Mouse (Mus musculus) limb, embryonic 13.5 days (tissue): ENCODE results near the gene Shisa7. TPM values are rescaled to one million over a fixed set of nuclear protein-coding genes. Genes with fewer than 3 reads are reported as not detected.
"Not testable (repeated sequence)": the region's sequence is repeated elsewhere in the genome, so short reads cannot be mapped to it uniquely, and the experiment has no call there.

Experiments
- ATAC-seq: fragments of 200-750 bp; cut with Nextera tagmentation; 2 replicates; pipeline ENCODE4 v1.8.0; 2017; ENCODE audit warnings: low read depth, moderate number of reproducible peaks, moderate TSS enrichment; ENCODE audit not compliant: low FRiP score
- H3K27ac ChIP-seq: fragments of 300-500 bp; sonication (generic); 2 replicates; pipeline ENCODE4 v1.5.1; 2015; ENCODE audit warnings: inconsistent platforms, mild to moderate bottlenecking, moderate library complexity
- H3K27me3 ChIP-seq: fragments of 300-500 bp; sonication (generic); 2 replicates; pipeline ENCODE4 v1.6.1; 2015; ENCODE audit warnings: mild to moderate bottlenecking, inconsistent platforms
- H3K36me3 ChIP-seq: fragments of 300-500 bp; sonication (generic); 2 replicates; pipeline ENCODE4 v1.6.1; 2015; ENCODE audit warnings: inconsistent platforms, mild to moderate bottlenecking, moderate library complexity
- H3K4me1 ChIP-seq: fragments of 300-500 bp; sonication (generic); 2 replicates; pipeline ENCODE4 v1.6.1; 2015; ENCODE audit warnings: inconsistent platforms
- H3K4me2 ChIP-seq: fragments of 300-500 bp; sonication (generic); replicated peaks from 2 replicates; pipeline ENCODE4 v1.6.1; 2015; ENCODE audit warnings: inconsistent platforms, mild to moderate bottlenecking, moderate library complexity
- H3K4me3 ChIP-seq: fragments of 300-500 bp; sonication (generic); 2 replicates; pipeline ENCODE4 v1.5.1; 2015; ENCODE audit warnings: moderate library complexity, mild to moderate bottlenecking, inconsistent platforms
- H3K9ac ChIP-seq: fragments of 300-500 bp; sonication (generic); 2 replicates; pipeline ENCODE4 v1.6.1; 2015; ENCODE audit warnings: mild to moderate bottlenecking, inconsistent platforms
- H3K9me3 ChIP-seq: fragments of 300-500 bp; sonication (generic); 2 replicates; pipeline ENCODE4 v1.6.1; 2016; ENCODE audit warnings: inconsistent platforms
- WGBS: fragments of 180-500 bp; shearing (Covaris S2); methylation state at CpG from one replicate; pipeline ENCODE4 v1.1.7; 2015; 5-methylcytosine and 5-hydroxymethylcytosine counted together
- polyA plus RNA-seq: library from polyadenylated mRNA; unstranded; fragments of >200 nt; fragmentation: Nextera tagmentation; extraction: Ambion mirVana; gene quantifications from 2 replicates; pipeline ENCODE4 v1.2.1, GENCODE M21; 2015

Shisa7 gene
- polyA plus RNA-seq, 1 experiment from 2014 or later: 0.17 TPM

DNA sequence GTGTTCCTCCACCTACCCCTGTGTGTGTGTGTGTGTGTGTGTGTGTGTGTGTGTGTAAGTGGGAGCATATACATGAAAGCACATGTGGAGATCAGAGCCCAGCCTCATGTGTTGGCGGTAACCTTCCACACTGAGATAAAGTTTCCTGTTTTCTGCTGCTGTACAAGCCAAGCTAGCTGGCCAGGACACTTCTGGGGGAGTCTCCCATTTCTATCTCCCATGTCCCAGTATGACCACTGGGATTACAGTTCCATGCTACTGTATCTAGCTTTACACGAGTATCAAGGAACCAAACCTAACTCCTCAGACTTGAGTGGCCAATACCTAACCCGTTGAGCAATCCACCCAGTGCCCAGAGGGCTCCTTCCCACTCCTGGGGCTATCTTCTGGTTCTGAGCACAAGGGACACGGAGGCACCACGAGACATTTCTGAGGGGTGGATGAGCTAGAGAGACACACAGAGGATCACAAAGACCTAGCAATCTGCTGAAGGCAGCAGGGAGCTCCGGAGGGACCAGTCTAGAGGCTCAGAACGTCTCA lies 19.1 kb upstream of the Shisa7 start:
- Histone ChIP-seq H3K4me3 (no peak overlapping the region), H3K27me3 (peaks cover 2% of the 10 kb centered on the region; the same call in 1 of the 2 replicates), H3K27ac (peak overlapping the region; percentile 10; the same call in 1 of the 2 replicates), H3K4me1 (peaks cover 19% of the 10 kb centered on the region), H3K9me3 (no peaks in the 10 kb centered on the region), H3K36me3 (no peaks in the 10 kb centered on the region), H3K4me2 (no peak overlapping the region), H3K9ac (no peak overlapping the region)
- WGBS: 79% methylated on average over 7 of the region's 7 CpGs
- no peak for ATAC-seq

DNA sequence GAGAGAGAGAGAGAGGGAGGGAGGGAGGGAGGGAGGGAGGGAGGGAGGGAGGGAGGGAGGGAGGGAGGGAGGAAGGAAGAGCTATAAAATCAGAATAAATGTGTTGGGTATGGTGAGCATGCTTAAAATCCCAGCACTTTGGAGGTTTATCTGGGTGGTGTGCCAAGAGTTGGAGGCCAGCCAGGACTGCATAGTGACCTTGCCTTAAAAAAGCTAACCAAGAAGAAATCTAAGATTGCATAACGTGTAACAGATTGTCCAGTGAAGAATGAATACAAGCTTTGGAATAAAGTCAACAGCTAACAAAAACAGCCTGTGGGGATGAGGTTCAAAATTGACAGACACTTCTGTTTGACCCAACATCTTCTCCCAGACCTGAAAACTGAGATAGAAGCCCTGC lies 18.5 kb upstream of the Shisa7 start:
- 53% methylated on average over 1 of the region's 1 CpGs for WGBS

DNA sequence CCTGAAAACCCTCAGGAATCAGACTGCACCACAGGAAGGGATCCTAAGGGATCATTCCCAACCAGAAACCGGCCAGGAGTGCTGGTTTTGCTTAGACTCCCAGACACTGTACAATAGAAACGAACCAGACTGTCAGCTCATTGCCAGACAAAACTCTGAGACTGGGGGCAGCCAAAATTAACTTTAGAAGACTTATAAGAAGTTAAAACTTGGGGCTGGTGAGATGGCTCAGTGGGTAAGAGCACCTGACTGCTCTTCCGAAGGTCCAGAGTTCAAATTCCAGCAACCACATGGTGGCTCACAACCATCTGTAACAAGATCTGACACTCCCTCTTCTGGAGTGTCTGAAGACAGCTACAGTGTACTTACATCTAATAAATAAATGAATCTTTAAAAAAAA lies 16.4 kb upstream of the Shisa7 start:
- 62% methylated on average over 3 of the region's 3 CpGs for WGBS
- H3K36me3 ChIP-seq, H3K4me2 ChIP-seq, H3K9me3 ChIP-seq, H3K27me3 ChIP-seq, H3K9ac ChIP-seq, H3K27ac ChIP-seq, ATAC-seq, H3K4me3 ChIP-seq: not testable (repeated sequence)
- H3K4me1 ChIP-seq: peaks cover 10% of the 10 kb centered on the region

More for the DNA sequence above, 18.5 kb upstream of the Shisa7 start:
- Histone ChIP-seq H3K4me3 (no peak overlapping the region), H3K27me3 (peaks cover 4% of the 10 kb centered on the region; the same call in 1 of the 2 replicates), H3K27ac (peak overlapping the region; percentile 10; the same call in 1 of the 2 replicates), H3K36me3 (no peaks in the 10 kb centered on the region), H3K9me3 (no peaks in the 10 kb centered on the region), H3K9ac (no peak overlapping the region), H3K4me1 (peaks cover 18% of the 10 kb centered on the region), H3K4me2 (no peak overlapping the region)
- no peak for ATAC-seq

DNA sequence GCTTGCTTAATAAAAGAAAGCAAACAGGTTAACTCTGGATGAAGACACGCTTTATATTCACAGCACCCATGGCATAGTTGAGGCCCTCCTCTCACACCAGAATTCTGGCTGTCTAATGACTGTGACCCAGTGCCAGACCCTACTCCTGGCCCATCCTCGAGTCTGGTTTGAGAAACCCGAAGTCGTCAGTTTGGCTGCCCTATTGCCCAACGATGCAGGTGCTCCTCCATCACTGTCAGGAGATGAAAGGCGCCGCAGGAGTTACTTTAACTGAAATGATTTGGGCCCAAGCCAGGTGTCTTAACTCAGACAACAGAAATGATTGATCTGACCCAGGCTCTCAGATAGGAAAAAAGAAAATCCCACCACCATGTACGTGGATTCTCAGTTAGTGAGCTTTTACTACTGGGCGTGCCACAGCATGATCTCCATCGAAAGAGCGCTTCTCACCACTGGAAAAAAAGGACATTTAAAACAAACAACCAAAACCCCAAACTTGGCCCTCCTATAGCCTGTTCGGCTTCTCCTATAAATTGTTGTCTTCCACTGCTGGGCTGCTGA lies 15.0 kb upstream of the Shisa7 start:
- no peaks in the 10 kb centered on the region for H3K9me3 ChIP-seq

DNA sequence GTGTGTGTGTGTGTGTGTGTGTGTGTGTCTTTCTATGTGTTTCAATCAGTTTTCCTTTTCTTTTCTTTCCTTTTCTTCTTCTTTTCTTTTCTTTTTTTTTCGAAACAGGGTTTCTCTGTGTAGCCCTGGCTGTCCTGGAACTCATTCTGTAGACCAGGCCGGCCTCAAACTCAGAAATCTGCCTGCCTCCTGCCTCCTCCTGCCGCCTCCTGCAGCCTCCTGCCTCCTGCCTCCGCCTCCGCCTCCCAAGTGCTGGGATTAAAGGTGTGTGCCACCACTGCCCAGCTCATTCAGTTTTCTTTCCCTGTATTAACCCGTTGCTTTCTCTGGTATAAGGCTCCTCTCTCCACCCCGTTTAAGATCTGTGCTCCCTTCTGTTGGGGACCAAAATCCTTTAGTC lies 12.8 kb upstream of the Shisa7 start:
- 56% methylated on average over 7 of the region's 7 CpGs for WGBS
- H3K9me3 ChIP-seq: no peaks in the 10 kb centered on the region
- peaks cover 10% of the 10 kb centered on the region; the same call in 1 of the 2 replicates for H3K27me3 ChIP-seq
- ATAC-seq: no peak
- no peak overlapping the region for H3K4me3 ChIP-seq
- no peaks in the 10 kb centered on the region for H3K4me1 ChIP-seq
- H3K9ac ChIP-seq: no peak overlapping the region
- no peak overlapping the region for H3K4me2 ChIP-seq
- no peaks in the 10 kb centered on the region for H3K36me3 ChIP-seq
- no peak overlapping the region for H3K27ac ChIP-seq

More for the DNA sequence above, 15.0 kb upstream of the Shisa7 start:
- H3K36me3 ChIP-seq: no peaks in the 10 kb centered on the region
- 0 out of 2 replicates have a peak, but pooled peaks cover 5% of the 10 kb centered on the region for H3K4me1 ChIP-seq
- peaks cover 7% of the 10 kb centered on the region; the same call in 1 of the 2 replicates for H3K27me3 ChIP-seq
- no peak overlapping the region; the same call in 1 of the 2 replicates for H3K9ac ChIP-seq
- no peak overlapping the region for H3K4me2 ChIP-seq
- no peak overlapping the region for H3K27ac ChIP-seq
- no peak for ATAC-seq
- H3K4me3 ChIP-seq: no peak overlapping the region
- WGBS: 61% methylated on average over 12 of the region's 12 CpGs

DNA sequence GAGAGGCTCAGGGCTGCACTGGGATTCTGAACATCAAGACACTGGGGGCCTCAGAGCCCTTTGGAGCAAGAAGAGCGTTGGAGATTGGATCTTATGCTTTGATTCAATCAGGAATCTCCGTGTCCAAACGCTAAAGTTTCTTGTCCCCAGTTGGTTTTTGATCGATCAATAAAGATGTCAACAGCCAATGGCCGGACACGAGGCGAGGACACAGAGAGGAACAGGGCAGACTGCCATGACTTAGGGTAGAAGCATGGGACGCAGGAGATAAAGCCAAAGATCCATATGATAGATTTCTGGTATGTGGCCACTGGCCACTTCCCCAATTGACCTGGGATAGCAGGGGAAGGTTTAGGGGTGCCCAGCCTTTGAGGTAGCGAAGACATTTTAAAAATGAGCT lies 12.0 kb upstream of the Shisa7 start:
- no peak overlapping the region for H3K4me2 ChIP-seq
- H3K4me3 ChIP-seq: no peak overlapping the region
- H3K27ac ChIP-seq: no peak overlapping the region
- no peaks in the 10 kb centered on the region for H3K4me1 ChIP-seq
- H3K9ac ChIP-seq: no peak overlapping the region
- WGBS: 83% methylated on average over 9 of the region's 9 CpGs
- no peaks in the 10 kb centered on the region for H3K9me3 ChIP-seq
- no peaks in the 10 kb centered on the region for H3K36me3 ChIP-seq
- no peak for ATAC-seq
- H3K27me3 ChIP-seq: peaks cover 10% of the 10 kb centered on the region; the same call in 1 of the 2 replicates

DNA sequence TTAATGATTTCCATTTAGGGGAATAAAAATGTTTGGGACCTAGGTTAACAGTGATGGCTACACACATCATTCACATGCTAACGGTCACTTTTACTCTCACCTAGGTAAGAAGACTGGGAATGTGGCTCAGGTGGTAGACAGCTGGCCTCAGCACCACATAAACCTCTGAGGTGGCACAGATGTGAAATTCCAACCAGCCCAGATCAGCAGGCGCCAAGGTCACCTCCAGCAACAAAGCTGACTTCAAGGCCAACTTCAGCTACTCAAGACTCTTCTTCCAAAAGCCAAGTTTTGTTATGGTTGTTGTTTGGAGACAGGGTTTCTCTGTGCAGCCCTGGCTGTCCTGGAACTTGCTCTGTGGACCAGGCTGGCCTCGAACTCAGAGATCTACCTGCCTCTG lies 9.1 kb upstream of the Shisa7 start:
- Histone ChIP-seq H3K9me3 (no peaks in the 10 kb centered on the region), H3K27me3 (peaks cover 20% of the 10 kb centered on the region), H3K27ac (no peak overlapping the region), H3K4me1 (no peaks in the 10 kb centered on the region), H3K4me3 (no peak overlapping the region), H3K4me2 (no peak overlapping the region), H3K9ac (no peak overlapping the region), H3K36me3 (no peaks in the 10 kb centered on the region)
- WGBS: 69% methylated on average over 3 of the region's 3 CpGs
- ATAC-seq: no peak

DNA sequence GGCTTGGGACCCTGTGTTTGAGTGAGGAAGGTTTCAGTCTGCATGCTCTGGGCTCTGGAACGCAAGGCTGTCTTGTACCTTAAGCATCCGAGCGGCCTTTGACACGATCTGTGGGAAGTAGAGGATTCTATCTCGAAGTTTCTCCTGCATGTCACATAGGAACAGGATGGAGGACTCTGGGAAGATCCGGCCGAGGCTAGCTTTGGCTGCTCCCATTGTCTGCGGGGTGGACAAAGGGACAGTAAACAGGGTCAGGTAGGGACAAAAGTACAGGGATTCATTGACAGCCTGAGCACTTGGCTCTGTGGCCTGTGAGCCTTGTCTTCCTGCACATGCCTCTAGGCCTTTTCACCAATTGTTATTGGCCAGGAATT lies 6.8 kb upstream of the Shisa7 start:
- WGBS: 82% methylated on average over 8 of the region's 8 CpGs
- Histone ChIP-seq H3K4me2 (no peak overlapping the region), H3K27ac (no peak overlapping the region), H3K9me3 (no peaks in the 10 kb centered on the region), H3K36me3 (no peaks in the 10 kb centered on the region), H3K9ac (no peak overlapping the region), H3K4me3 (no peak overlapping the region), H3K27me3 (peaks cover 35% of the 10 kb centered on the region), H3K4me1 (no peaks in the 10 kb centered on the region)
- ATAC-seq: no peak

DNA sequence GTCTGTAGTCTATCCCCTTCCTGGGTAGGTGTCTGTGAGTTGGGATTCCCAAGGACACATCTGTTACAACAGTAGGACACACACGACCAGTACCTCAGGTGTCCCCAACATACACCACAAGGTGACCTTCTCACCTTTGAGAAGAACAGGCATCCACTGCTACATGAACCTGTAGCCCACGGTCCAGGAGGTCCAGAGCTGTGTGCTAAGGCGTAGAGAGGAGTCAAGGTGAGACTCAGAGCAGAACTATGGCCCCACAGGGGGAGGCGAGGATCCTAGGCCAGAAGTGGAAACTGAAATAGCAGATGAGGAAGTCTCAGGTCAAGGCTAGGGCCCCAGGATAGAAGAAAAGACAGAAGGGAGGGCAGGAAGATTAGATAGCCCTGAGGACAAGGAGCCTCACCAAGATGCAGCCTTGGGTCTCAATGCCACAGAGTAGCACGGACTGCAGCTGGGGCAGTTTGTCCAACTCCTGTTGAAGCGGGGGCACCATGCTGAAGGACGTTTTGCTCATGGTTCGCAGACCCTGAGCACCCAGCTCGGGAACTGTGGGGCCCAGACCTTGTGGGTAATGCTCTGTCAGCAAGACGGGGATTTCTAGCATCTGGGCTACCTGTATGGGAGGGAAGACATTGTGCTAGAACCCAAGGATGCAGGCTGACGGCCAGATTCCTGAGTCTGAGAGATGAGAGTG lies 6.3 kb upstream of the Shisa7 start:
- ATAC-seq: no peak
- no peak overlapping the region for H3K4me2 ChIP-seq
- no peaks in the 10 kb centered on the region for H3K4me1 ChIP-seq
- peaks cover 40% of the 10 kb centered on the region for H3K27me3 ChIP-seq
- no peak overlapping the region for H3K9ac ChIP-seq
- H3K36me3 ChIP-seq: no peaks in the 10 kb centered on the region
- no peak overlapping the region for H3K27ac ChIP-seq
- 73% methylated on average over 11 of the region's 11 CpGs for WGBS
- H3K4me3 ChIP-seq: no peak overlapping the region
- H3K9me3 ChIP-seq: no peaks in the 10 kb centered on the region

DNA sequence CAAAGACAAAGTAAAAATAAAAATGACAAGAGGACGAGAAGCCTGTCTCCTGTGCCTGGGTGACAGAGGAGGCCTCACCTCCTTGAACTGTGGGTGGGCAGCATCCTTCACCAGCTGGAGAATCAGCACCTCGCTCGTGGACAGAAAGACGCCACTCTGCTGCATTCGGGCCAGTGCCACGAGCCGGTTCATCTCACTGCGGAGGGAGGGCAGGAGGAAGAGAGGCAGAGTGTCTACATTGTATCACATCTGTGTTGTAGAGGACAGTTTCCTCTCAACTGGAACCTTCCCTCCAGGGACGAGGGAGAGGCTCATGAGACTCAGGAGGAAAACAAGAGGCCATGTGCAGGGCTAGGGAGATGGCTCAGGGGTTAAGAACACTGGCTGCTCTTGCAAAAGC lies 4.9 kb upstream of the Shisa7 start:
- ATAC-seq: no peak
- WGBS: 56% methylated on average over 9 of the region's 9 CpGs

DNA sequence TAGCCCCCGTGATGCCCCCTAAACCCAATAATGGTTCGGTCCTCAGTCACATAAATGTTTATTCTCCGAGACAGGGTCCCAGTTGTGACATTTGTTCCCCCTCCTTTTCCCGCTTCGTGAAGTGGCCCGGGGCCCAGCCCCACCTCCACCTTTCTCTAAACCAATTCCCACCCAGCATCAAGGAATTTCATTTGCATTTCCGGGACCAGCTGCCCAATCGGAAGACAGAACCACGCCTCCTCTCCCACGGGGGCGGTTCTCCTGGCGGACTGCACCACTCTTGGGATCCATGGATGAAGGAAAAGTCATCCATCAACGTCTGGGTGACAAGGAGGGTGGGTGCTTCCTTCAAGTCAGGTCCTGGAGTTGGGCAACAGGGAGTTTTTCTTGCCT lies 417 bp upstream of the Shisa7 start:
- Histone ChIP-seq H3K27ac (no peak overlapping the region), H3K4me2 (peak overlapping the region; percentile 90), H3K4me3 (peak overlapping the region; percentile 46), H3K27me3 (peaks cover 94% of the 10 kb centered on the region), H3K36me3 (no peaks in the 10 kb centered on the region), H3K9ac (peak overlapping the region; percentile 54; the same call in 1 of the 2 replicates), H3K4me1 (peaks cover 25% of the 10 kb centered on the region), H3K9me3 (no peaks in the 10 kb centered on the region)
- ATAC-seq: peak; percentile 76
- WGBS: 0% methylated on average over 13 of the region's 13 CpGs

More for the DNA sequence above, 4.9 kb upstream of the Shisa7 start:
- peaks cover 54% of the 10 kb centered on the region for H3K27me3 ChIP-seq
- H3K4me3 ChIP-seq: no peak overlapping the region
- no peaks in the 10 kb centered on the region for H3K9me3 ChIP-seq
- no peaks in the 10 kb centered on the region for H3K36me3 ChIP-seq
- no peak overlapping the region for H3K4me2 ChIP-seq
- H3K9ac ChIP-seq: no peak overlapping the region
- no peak overlapping the region for H3K27ac ChIP-seq
- peaks cover 4% of the 10 kb centered on the region for H3K4me1 ChIP-seq

DNA sequence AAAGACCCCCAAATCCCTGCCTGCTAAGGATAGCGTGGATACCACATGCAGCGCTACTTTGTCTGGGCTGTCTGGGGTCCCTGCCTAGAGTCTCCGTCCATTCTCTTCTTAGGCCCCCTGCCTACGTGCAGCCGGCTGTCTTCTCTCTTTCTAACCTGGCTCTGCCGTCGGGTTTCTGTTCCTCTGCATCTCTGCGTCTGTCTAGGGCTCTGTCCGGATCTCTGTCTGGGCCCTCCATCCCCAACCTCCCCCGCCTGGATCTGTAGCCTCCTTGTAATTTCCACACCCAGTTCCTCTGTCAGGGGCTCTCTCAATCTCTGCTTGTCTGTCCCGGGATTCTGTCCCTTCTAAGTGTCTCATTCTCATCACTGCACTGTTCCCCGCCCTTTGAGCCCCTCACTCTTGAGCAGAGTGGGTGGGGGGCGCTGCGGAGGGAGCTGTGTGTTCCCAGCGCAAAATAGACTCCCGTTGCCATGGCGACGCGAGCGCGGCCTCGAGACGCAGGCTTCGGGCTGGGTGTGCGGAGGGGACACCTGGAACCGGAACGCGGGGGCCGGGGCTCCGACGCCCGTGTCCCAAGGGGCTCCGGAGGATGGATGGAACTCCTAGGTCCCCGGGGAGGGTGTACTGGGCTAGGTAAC lies 772 bp downstream of the Shisa7 start:
- Histone ChIP-seq H3K9me3 (no peaks in the 10 kb centered on the region), H3K9ac (0 out of 2 replicates have a peak overlapping the region, but pooled peaks have one; percentile 54), H3K27ac (no peak overlapping the region), H3K36me3 (no peaks in the 10 kb centered on the region), H3K4me2 (peak overlapping the region; percentile 90), H3K4me1 (peaks cover 25% of the 10 kb centered on the region), H3K27me3 (peaks cover 97% of the 10 kb centered on the region), H3K4me3 (peak overlapping the region; percentile 46)
- ATAC-seq: no peak
- 1% methylated on average over 34 of the region's 34 CpGs for WGBS
